Comparison of ENCODE assay signal across 11 mouse cellular contexts in genomic region chr10:96689976-96690867, GRCm38 (mm10).
A peak's percentile ranks its signal among the peaks of the same experiment; 100 is the strongest.
DNase-seq lines count a peak whose midpoint lies in the region; ATAC-seq and TF ChIP-seq lines count a peak whose summit lies in the region.
"Had no signal": no experiment of that assay in that cellular context is flagged by ENCODE, and none has a peak within 500 bp of the region (broad histone marks: within the 10 kb centered on the region; RNA-seq: fewer than 3 reads in every experiment).

No protein-coding gene starts in this region.

- H3K27ac ChIP-seq in kidney, postnatal 0 days: peak overlapping the region; percentile 65
- 0 out of 2 replicates have a peak overlapping the region, but pooled peaks have one; percentile 44 for H3K27ac ChIP-seq in limb, embryonic 14.5 days (replicated peaks; ENCODE audit: low read depth, low read length)
- H3K27ac ChIP-seq: embryonic facial prominence, embryonic 15.5 days had no signal

- 49% methylated on average over 11 of the region's 11 CpGs for WGBS in kidney, postnatal 0 days
- WGBS in limb, embryonic 14.5 days: 48% methylated on average over 11 of the region's 11 CpGs

- no peak overlapping the region for H3K9ac ChIP-seq in kidney, postnatal 0 days (ENCODE audit: low read depth, low read length)
- no peak overlapping the region for H3K9ac ChIP-seq in limb, embryonic 14.5 days (ENCODE audit: low read depth, low read length, severe bottlenecking)
- H3K9ac ChIP-seq: embryonic facial prominence, embryonic 15.5 days had no signal

- ATAC-seq in kidney, postnatal 0 days (replicated peaks; ENCODE audit: low FRiP score, low read depth): no peak
- ATAC-seq in limb, embryonic 14.5 days (ENCODE audit: low FRiP score, low read depth): no peak
- ATAC-seq in erythroid progenitor cell, adult 5-6 weeks (replicated peaks; ENCODE audit: low FRiP score, poor library complexity, severe bottlenecking): no peak

- H3K36me3 ChIP-seq in kidney, postnatal 0 days (ENCODE audit: insufficient read depth, low read length): no peaks in the 10 kb centered on the region
- no peaks in the 10 kb centered on the region for H3K36me3 ChIP-seq in limb, embryonic 14.5 days (ENCODE audit: control insufficient read depth, insufficient read depth, low read length)
- H3K36me3 ChIP-seq: embryonic facial prominence, embryonic 15.5 days; G1E had no signal

- TF ChIP-seq POLR2A in limb, embryonic 14.5 days (IDR thresholded peaks at IDR 0.05; ENCODE audit: borderline replicate concordance, extremely low read depth, insufficient read depth, insufficient read length): no peak

- peak overlapping the region; percentile 27; the same call in 1 of the 2 replicates for H3K4me2 ChIP-seq in kidney, postnatal 0 days (ENCODE audit: low read length)
- no peak overlapping the region for H3K4me2 ChIP-seq in limb, embryonic 14.5 days (replicated peaks; ENCODE audit: low read depth, low read length, severe bottlenecking)
- H3K4me2 ChIP-seq: embryonic facial prominence, embryonic 15.5 days had no signal

- no peak for TF ChIP-seq CTCF in kidney, postnatal 0 days (IDR thresholded peaks at IDR 0.05; ENCODE audit: low read depth)

- H3K4me1 ChIP-seq in kidney, postnatal 0 days (replicated peaks; ENCODE audit: insufficient read depth, low read length): 0 out of 2 replicates have a peak, but pooled peaks cover 3% of the 10 kb centered on the region
- H3K4me1 ChIP-seq in limb, embryonic 14.5 days (ENCODE audit: control insufficient read depth, insufficient read depth, low read length): peaks cover 24% of the 10 kb centered on the region

- no peaks in the 10 kb centered on the region for H3K27me3 ChIP-seq in kidney, postnatal 0 days (ENCODE audit: insufficient read depth, low read length)
- H3K27me3 ChIP-seq in limb, embryonic 14.5 days (ENCODE audit: control insufficient read depth, insufficient read depth, low read length): no peaks in the 10 kb centered on the region
- H3K27me3 ChIP-seq: embryonic facial prominence, embryonic 15.5 days had no signal

- intact Hi-C loops in left cerebral cortex, postnatal 14 days (cut with DNase I): no loop called here

- H3K9me3 ChIP-seq in kidney, postnatal 0 days (replicated peaks; ENCODE audit: low read length): no peaks in the 10 kb centered on the region
- no peaks in the 10 kb centered on the region for H3K9me3 ChIP-seq in limb, embryonic 14.5 days (ENCODE audit: control insufficient read depth, low read length)
- H3K9me3 ChIP-seq: embryonic facial prominence, embryonic 15.5 days had no signal

- peak; percentile 52 for DNase-seq in kidney, postnatal 0 days (ENCODE audit: low spot score)
- no peak for DNase-seq in kidney, adult 9 months
- peak; percentile 40 for DNase-seq in CD4-positive, CD25-positive, alpha-beta regulatory T cell, adult 2 months (ENCODE audit: low read depth, low spot score)
- DNase-seq in adipocyte (ENCODE audit: low spot score): peak; percentile 33
- no peak for DNase-seq in limb, embryonic 14.5 days (ENCODE audit: low spot score)
- DNase-seq in left cerebral cortex, postnatal 14 days (ENCODE audit: low spot score in 2 of 2): no peak
- DNase-seq: cerebellum, adult 2 months; right cerebral cortex, postnatal 14 days had no signal

- H3K4me3 ChIP-seq in kidney, postnatal 0 days (replicated peaks; ENCODE audit: low read depth, low read length): no peak overlapping the region
- no peak overlapping the region for H3K4me3 ChIP-seq in limb, embryonic 14.5 days (replicated peaks; ENCODE audit: low read length)
- H3K4me3 ChIP-seq: embryonic facial prominence, embryonic 15.5 days had no signal

Comparison
In these comparisons a context has a peak if more than half of its experiments do, and no peak if none do; other contexts are left out.
1. DNase-seq: peak in kidney, postnatal 0 days (single experiment), CD4-positive, CD25-positive, alpha-beta regulatory T cell, adult 2 months (single experiment) and adipocyte (single experiment); none in kidney, adult 9 months (single experiment), limb, embryonic 14.5 days (single experiment) and left cerebral cortex, postnatal 14 days (0 of 2).